Mouse (Mus musculus) myocyte (in vitro differentiated cells): Measurements from ENCODE around the gene Arhgef19.

ENCODE experiments used
- CEBPB ChIP-seq: IDR thresholded peaks from 2 replicates; pipeline ENCODE4 v1.6.1; 2011; ENCODE audit warnings: mild to moderate bottlenecking, moderate library complexity; ENCODE audit not compliant: poor library complexity, insufficient read depth, severe bottlenecking
- E2F4 ChIP-seq: IDR thresholded peaks from one replicate; pipeline ENCODE4 v1.6.1; 2011; ENCODE audit warnings: mild to moderate bottlenecking, control low read depth, moderate library complexity; ENCODE audit not compliant: insufficient read depth
- MAX ChIP-seq: IDR thresholded peaks from one replicate; pipeline ENCODE4 v1.6.1; 2011; ENCODE audit warnings: low read depth, mild to moderate bottlenecking, control low read depth
- MYOD1 ChIP-seq, 3 experiments: IDR thresholded peaks; one replicate each; pipeline ENCODE4 v1.6.1; 2011; ENCODE audit warnings: control low read depth in 2 of 3, low read depth in 2 of 3, mild to moderate bottlenecking in 2 of 3, moderate library complexity in 1 of 3; ENCODE audit not compliant: insufficient read length in 2 of 3, control insufficient read depth in 1 of 3
- MYOG ChIP-seq, 3 experiments: IDR thresholded peaks; one replicate each; pipeline ENCODE4 v1.6.1; 2011; ENCODE audit warnings: control low read depth in 2 of 3, low read depth in 2 of 3, mild to moderate bottlenecking in 2 of 3; ENCODE audit not compliant: insufficient read length in 2 of 3, control insufficient read depth in 1 of 3, insufficient read depth in 1 of 3
- POLR2A ChIP-seq: IDR thresholded peaks from one replicate; pipeline ENCODE4 v1.6.1; 2011; ENCODE audit warnings: low read depth, mild to moderate bottlenecking, control low read depth, moderate library complexity; ENCODE audit not compliant: insufficient read length
- POLR2AphosphoS2 ChIP-seq: IDR thresholded peaks from one replicate; pipeline ENCODE4 v1.6.1; 2011; ENCODE audit warnings: low read depth, control low read depth; ENCODE audit not compliant: insufficient read length
- REST ChIP-seq: IDR thresholded peaks from one replicate; pipeline ENCODE4 v1.6.1; 2011; ENCODE audit warnings: mild to moderate bottlenecking, control low read depth, moderate library complexity; ENCODE audit not compliant: insufficient read depth, insufficient read length
- SRF ChIP-seq: IDR thresholded peaks from one replicate; pipeline ENCODE4 v1.6.1; 2011; ENCODE audit warnings: low read depth; ENCODE audit not compliant: control insufficient read depth, insufficient read length
- TCF12 ChIP-seq: IDR thresholded peaks from one replicate; pipeline ENCODE4 v1.6.1; 2011; ENCODE audit warnings: mild to moderate bottlenecking, control low read depth; ENCODE audit not compliant: poor library complexity, insufficient read depth, severe bottlenecking
- TCF3 ChIP-seq: IDR thresholded peaks from one replicate; pipeline ENCODE4 v1.6.1; 2011; ENCODE audit warnings: low read depth, control low read depth; ENCODE audit not compliant: insufficient read length
- USF1 ChIP-seq: IDR thresholded peaks from one replicate; pipeline ENCODE4 v1.6.1; 2011; ENCODE audit warnings: low read depth, mild to moderate bottlenecking, control low read depth, moderate library complexity

- no peak for TF ChIP-seq CEBPB
- TF ChIP-seq TCF12: no peak
- no peak for TF ChIP-seq POLR2A
- no peak for TF ChIP-seq E2F4
- TF ChIP-seq MYOG (IDR thresholded peaks at IDR 0.05; ENCODE audit: control insufficient read depth in 1 of 3, insufficient read depth in 1 of 3, insufficient read length in 2 of 3, low read depth in 2 of 3): peak in 1 of 3 experiments; percentile 18
- TF ChIP-seq TCF3: no peak
- no peak for TF ChIP-seq MAX
- TF ChIP-seq USF1: no peak
- TF ChIP-seq REST: no peak
- TF ChIP-seq POLR2AphosphoS2: no peak
- TF ChIP-seq MYOD1 (IDR thresholded peaks at IDR 0.05; ENCODE audit: control insufficient read depth in 1 of 3, insufficient read length in 2 of 3, low read depth in 2 of 3): no peak
- TF ChIP-seq SRF: no peak
Measured at GRCm38 (mm10) chr4:141300196-141300595, 60.9 kb downstream of the Arhgef19 start.
